Mouse (Mus musculus) liver (tissue): Measurements from ENCODE around the gene Msrb1.
"Not testable (repeated sequence)": the region's sequence is repeated elsewhere in the genome, so short reads cannot be mapped to it uniquely, and the experiment has no call there.

Experiments
- DNase-seq: peaks from one replicate; pipeline ENCODE4 v3.0.0-alpha.2; 2020; ENCODE audit warnings: mixed read lengths

Gene Msrb1

GRCm38 (mm10) chr17:24720616-24721015 lies 15.8 kb upstream of the Msrb1 start:
- DNase-seq, result not testable (repeated sequence)

- DNase-seq, result not testable (repeated sequence)
These were observed 15.0 kb upstream of the Msrb1 start for GRCm38 (mm10) chr17:24721383-24721955.

- peak; percentile 26 for DNase-seq
These were observed 14.1 kb upstream of the Msrb1 start for GRCm38 (mm10) chr17:24722220-24722924.

GRCm38 (mm10) chr17:24723122-24723880 lies 13.1 kb upstream of the Msrb1 start:
- no peak for DNase-seq

- peak; percentile 73 for DNase-seq
These were observed 12.6 kb upstream of the Msrb1 start for GRCm38 (mm10) chr17:24723881-24724180.

GRCm38 (mm10) chr17:24724184-24724583 lies 12.3 kb upstream of the Msrb1 start, which contains the start of gene Ndufb10:
Ndufb10 (minus strand) TSS chr17:24724478.
- DNase-seq, result peak; percentile 98

- DNase-seq, result no peak
These were observed 10.6 kb upstream of the Msrb1 start for GRCm38 (mm10) chr17:24725637-24726390.

GRCm38 (mm10) chr17:24727618-24728017 lies 8.8 kb upstream of the Msrb1 start, which contains the start of gene Rpl3l:
Rpl3l (plus strand) TSS chr17:24727820.
- DNase-seq, result no peak

GRCm38 (mm10) chr17:24728184-24728583 lies 8.3 kb upstream of the Msrb1 start:
- DNase-seq, result no peak

GRCm38 (mm10) chr17:24729067-24729466 lies 7.4 kb upstream of the Msrb1 start:
- no peak for DNase-seq

GRCm38 (mm10) chr17:24730787-24731186 lies 5.7 kb upstream of the Msrb1 start:
- no peak for DNase-seq

- no peak for DNase-seq
These were observed 4.1 kb upstream of the Msrb1 start for GRCm38 (mm10) chr17:24732233-24732935.

- DNase-seq, result no peak
These were observed 2.9 kb upstream of the Msrb1 start for GRCm38 (mm10) chr17:24733434-24734050.

- DNase-seq, result no peak
These were observed 1.9 kb upstream of the Msrb1 start for GRCm38 (mm10) chr17:24734513-24734912.

- DNase-seq, result no peak
These were observed 996 bp upstream of the Msrb1 start for GRCm38 (mm10) chr17:24735446-24735845.

GRCm38 (mm10) chr17:24737135-24737810 lies 831 bp downstream of the Msrb1 start:
- DNase-seq, result no peak

GRCm38 (mm10) chr17:24738238-24738637 lies 1.8 kb downstream of the Msrb1 start:
- no peak for DNase-seq

GRCm38 (mm10) chr17:24739926-24740325 lies 3.5 kb downstream of the Msrb1 start:
- DNase-seq, result no peak

- DNase-seq, result no peak
These were observed 5.9 kb downstream of the Msrb1 start for GRCm38 (mm10) chr17:24742307-24742706.

- DNase-seq, result no peak
These were observed 7.5 kb downstream of the Msrb1 start for GRCm38 (mm10) chr17:24743896-24744295.

- DNase-seq, result no peak
These were observed 7.9 kb downstream of the Msrb1 start for GRCm38 (mm10) chr17:24744381-24744780.
